Mouse (Mus musculus) ES-E14 (cell line): ENCODE measurements around the gene Psen1.

Experiments
- MAFK ChIP-seq: IDR thresholded peaks from 2 replicates; pipeline ENCODE4 v1.6.1; 2014; ENCODE audit warnings: mild to moderate bottlenecking, low read depth, low read length, inconsistent platforms; ENCODE audit not compliant: insufficient read depth
- ZC3H11A ChIP-seq: IDR thresholded peaks from 2 replicates; pipeline ENCODE4 v1.6.1; 2012; ENCODE audit warnings: low read depth, mild to moderate bottlenecking, inconsistent platforms, low read length, borderline replicate concordance

DNA sequence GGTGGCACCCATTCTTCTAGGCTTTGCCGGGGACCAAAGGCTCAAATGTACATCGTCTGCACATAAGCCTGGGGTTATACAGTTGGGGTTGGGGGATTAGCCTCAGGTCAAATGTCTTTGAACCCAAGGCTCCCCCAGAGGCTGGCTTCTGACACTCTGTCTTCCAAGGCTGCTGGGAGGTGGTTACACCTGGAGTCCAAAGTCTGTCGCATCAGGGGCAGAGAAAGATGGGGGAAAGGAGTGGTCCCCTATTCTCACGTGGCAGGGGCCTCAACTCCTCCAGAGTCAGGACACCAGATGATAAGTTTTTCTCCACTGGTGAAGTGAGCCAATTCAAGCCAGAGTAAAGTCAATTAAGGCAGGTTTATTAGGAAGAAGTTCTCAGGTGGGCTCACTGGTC lies 10.7 kb downstream of the Psen1 start:
- TF ChIP-seq MAFK (no peak), ZC3H11A (no peak)
